Mouse (Mus musculus): Measurements from ENCODE around the gene Tfe3.
"Not testable (repeated sequence)": the region's sequence is repeated elsewhere in the genome, so short reads cannot be mapped to it uniquely, and the experiment has no call there.

The Tfe3 gene

GRCm38 (mm10) chrX:7815016-7815415 is 52.7 kb downstream of the Tfe3 start:
- DNase-seq (ENCODE audit: low spot score in 2 of 2): not testable (repeated sequence)

DNA sequence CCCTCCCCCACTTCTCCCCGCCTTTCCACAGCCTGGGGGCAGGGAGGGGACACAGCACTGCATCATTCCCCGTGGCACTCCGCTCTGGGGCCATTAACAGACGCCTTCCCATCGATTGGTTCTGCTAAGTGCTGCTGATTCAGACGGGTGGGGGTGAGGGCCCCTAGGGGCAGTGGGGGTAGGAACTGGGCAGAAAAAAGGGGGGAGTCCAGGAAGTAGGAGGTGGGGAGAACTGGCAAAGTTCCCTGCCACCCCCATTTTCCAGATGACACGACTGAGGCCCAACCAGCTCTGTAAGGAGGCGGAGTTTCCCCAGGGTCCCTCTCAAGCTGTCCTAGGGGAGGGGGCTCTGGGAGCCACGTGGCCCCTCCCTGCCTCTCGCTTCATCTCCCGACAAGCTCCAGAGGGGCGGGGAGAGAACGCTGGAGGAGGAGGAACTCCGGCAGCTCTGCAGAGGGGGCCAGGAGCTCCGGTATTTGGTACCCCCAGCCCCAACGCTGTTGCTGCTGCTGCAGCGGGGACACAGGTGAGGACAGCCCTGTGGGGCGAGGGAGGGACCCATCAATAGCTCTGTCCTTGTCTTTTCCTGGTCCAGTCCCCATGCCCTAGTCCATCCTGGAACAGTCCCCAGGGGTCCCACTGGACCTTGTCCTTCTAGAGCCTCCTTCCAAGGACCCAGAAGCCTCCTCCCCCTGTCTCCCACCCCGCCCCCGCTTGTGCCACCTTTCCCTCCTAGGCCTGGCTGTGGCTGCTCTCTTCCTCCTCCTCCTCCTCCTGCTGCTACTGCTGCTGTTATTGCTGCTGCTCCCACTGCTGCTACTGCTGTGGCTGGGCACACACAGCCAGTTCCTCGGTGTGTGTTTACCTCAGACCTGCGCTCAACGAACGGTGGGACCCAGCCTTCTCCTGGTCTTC is 59.8 kb downstream of the Tfe3 start, which contains the start of gene Kcnd1:
TSS of gene Kcnd1 (plus strand) at position 425 of the 915 bp plus-strand sequence.
- DNase-seq (ENCODE audit: low spot score in 2 of 2): peak; percentile 37 to 53

Data from right cerebral cortex, postnatal 36 days (tissue).